Mouse (Mus musculus): ENCODE measurements around the gene Trpc3. TPM values are rescaled to one million over a fixed set of nuclear protein-coding genes. Genes with fewer than 3 reads are reported as not detected.
A peak's percentile ranks its signal among the peaks of the same experiment; 100 is the strongest.

Trpc3 gene
- 3.3 and 5.0 TPM in 2 replicates for polyA plus RNA-seq (2014; fragmentation: Nextera tagmentation; extraction: Ambion mirVana)

GRCm38 (mm10) chr3:36689392-36690291 lies at the start of gene Trpc3:
Gene Trpc3, minus strand, starts transcription at chr3:36690167.
- peak within 1 kb of the TSS; percentile 64 for H3K9ac ChIP-seq (ENCODE audit: low read length)
- H3K27ac ChIP-seq (replicated peaks; ENCODE audit: low read depth, low read length), result no peak within 1 kb of the TSS
- H3K4me2 ChIP-seq (ENCODE audit: low read depth, severe bottlenecking), result peak within 1 kb of the TSS; percentile 71
- H3K27me3 ChIP-seq (ENCODE audit: control insufficient read depth, insufficient read depth, low read length), result peaks cover 11% of the 10 kb centered on the region
- no peaks in the 10 kb centered on the region for H3K9me3 ChIP-seq (ENCODE audit: control insufficient read depth, low read length)
- DNase-seq (ENCODE audit: low spot score) (peak; percentile 73), ATAC-seq (ENCODE audit: insufficient number of reproducible peaks, low FRiP score, low TSS enrichment, low read depth) (peak; percentile 83)
- no peaks in the 10 kb centered on the region for H3K4me1 ChIP-seq (ENCODE audit: control insufficient read depth, insufficient read depth, low read length)
- WGBS, result under 1% methylated on average over 85 of the region's 91 CpGs
- H3K36me3 ChIP-seq (ENCODE audit: control insufficient read depth, insufficient read depth, low read length), result no peaks in the 10 kb centered on the region
- H3K4me3 ChIP-seq (ENCODE audit: low read depth, low read length), result peak within 1 kb of the TSS; percentile 54

DNA sequence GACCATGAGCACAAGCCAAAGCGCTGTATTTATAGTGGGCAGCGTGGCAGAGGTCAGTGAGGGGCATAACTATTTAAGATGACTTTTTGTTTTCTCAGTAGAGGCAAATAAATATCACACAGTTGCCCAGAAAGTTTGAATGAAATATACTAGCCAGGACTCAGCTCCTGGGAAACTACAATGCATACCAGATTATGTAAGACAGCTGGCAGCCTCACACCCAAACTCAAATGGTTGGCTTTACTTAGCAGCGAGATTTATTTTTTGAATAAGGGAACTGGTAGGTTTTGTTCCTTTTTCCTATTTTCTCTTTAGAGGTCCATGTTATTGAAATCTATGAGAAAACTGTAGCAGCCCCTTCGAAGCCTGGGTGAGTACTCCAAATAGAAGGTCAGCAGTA lies 48.1 kb upstream of the Trpc3 start:
- ATAC-seq (ENCODE audit: insufficient number of reproducible peaks, low FRiP score, low TSS enrichment, low read depth) (no peak), DNase-seq (ENCODE audit: low spot score) (no peak)
- Histone ChIP-seq H3K36me3 (ENCODE audit: control insufficient read depth, insufficient read depth, low read length) (no peaks in the 10 kb centered on the region), H3K4me3 (ENCODE audit: low read depth, low read length) (no peak overlapping the region), H3K9ac (ENCODE audit: low read length) (no peak overlapping the region), H3K9me3 (ENCODE audit: control insufficient read depth, low read length) (no peaks in the 10 kb centered on the region), H3K4me2 (ENCODE audit: low read depth, severe bottlenecking) (no peak overlapping the region), H3K4me1 (ENCODE audit: control insufficient read depth, insufficient read depth, low read length) (no peaks in the 10 kb centered on the region), H3K27ac (replicated peaks; ENCODE audit: low read depth, low read length) (no peak overlapping the region), H3K27me3 (ENCODE audit: control insufficient read depth, insufficient read depth, low read length) (no peaks in the 10 kb centered on the region)
- WGBS, result 60% methylated on average over 4 of the region's 4 CpGs

DNA sequence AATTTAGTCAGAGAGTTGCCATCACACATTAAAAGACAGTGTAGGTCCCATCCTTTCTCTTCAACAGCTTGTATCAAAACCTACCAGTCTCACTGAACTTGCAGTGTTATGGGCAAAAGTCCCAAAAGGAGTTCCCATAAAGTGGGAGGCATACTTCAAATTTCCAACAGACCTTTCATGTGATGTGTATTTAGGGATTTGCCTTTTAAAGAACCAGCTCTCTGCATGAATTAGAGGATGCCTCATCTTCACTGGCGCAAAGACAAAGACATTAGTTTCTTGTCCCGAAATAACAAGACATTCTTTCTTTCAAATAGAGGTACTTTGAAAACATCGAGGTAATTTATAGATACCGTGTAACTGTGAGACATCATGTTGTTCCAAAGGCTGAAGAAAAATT lies 43.1 kb upstream of the Trpc3 start:
- H3K4me1 ChIP-seq (ENCODE audit: control insufficient read depth, insufficient read depth, low read length), result no peaks in the 10 kb centered on the region

DNA sequence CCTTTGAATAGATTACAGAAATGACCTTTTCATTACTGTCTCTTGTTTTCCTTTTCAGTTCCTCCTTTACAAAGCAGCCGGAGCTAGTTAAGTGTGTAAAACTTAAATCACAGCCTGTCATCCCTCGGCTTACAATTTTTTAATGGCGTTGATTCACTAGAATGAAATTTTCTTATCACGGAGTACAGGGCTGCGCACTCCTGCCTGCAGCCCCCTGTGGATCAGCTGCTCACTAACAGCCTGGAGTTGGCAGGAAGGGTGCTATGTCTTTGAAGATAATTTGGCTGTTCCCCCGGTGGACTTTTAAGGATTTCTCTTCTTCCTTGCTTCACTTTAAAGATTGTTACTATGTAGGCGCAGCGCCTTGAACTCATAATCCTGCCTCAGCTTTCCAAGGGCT lies 36.6 kb upstream of the Trpc3 start:
- DNase-seq (ENCODE audit: low spot score) (no peak), ATAC-seq (ENCODE audit: insufficient number of reproducible peaks, low FRiP score, low TSS enrichment, low read depth) (no peak)
- H3K9me3 ChIP-seq (ENCODE audit: control insufficient read depth, low read length), result no peaks in the 10 kb centered on the region
- no peak overlapping the region for H3K4me2 ChIP-seq (ENCODE audit: low read depth, severe bottlenecking)
- no peaks in the 10 kb centered on the region for H3K27me3 ChIP-seq (ENCODE audit: control insufficient read depth, insufficient read depth, low read length)
- no peaks in the 10 kb centered on the region for H3K36me3 ChIP-seq (ENCODE audit: control insufficient read depth, insufficient read depth, low read length)
- H3K27ac ChIP-seq (replicated peaks; ENCODE audit: low read depth, low read length), result no peak overlapping the region
- WGBS, result 75% methylated on average over 8 of the region's 8 CpGs
- H3K4me1 ChIP-seq (ENCODE audit: control insufficient read depth, insufficient read depth, low read length), result no peaks in the 10 kb centered on the region
- no peak overlapping the region for H3K4me3 ChIP-seq (ENCODE audit: low read depth, low read length)
- H3K9ac ChIP-seq (ENCODE audit: low read length), result no peak overlapping the region

More for the DNA sequence above, 43.1 kb upstream of the Trpc3 start:
- Histone ChIP-seq H3K9me3 (ENCODE audit: control insufficient read depth, low read length) (no peaks in the 10 kb centered on the region), H3K36me3 (ENCODE audit: control insufficient read depth, insufficient read depth, low read length) (no peaks in the 10 kb centered on the region), H3K9ac (ENCODE audit: low read length) (no peak overlapping the region), H3K27me3 (ENCODE audit: control insufficient read depth, insufficient read depth, low read length) (no peaks in the 10 kb centered on the region), H3K27ac (replicated peaks; ENCODE audit: low read depth, low read length) (no peak overlapping the region), H3K4me3 (ENCODE audit: low read depth, low read length) (no peak overlapping the region), H3K4me2 (ENCODE audit: low read depth, severe bottlenecking) (no peak overlapping the region)
- 93% methylated on average over 4 of the region's 4 CpGs for WGBS
- ATAC-seq (ENCODE audit: insufficient number of reproducible peaks, low FRiP score, low TSS enrichment, low read depth) (no peak), DNase-seq (ENCODE audit: low spot score) (no peak)

DNA sequence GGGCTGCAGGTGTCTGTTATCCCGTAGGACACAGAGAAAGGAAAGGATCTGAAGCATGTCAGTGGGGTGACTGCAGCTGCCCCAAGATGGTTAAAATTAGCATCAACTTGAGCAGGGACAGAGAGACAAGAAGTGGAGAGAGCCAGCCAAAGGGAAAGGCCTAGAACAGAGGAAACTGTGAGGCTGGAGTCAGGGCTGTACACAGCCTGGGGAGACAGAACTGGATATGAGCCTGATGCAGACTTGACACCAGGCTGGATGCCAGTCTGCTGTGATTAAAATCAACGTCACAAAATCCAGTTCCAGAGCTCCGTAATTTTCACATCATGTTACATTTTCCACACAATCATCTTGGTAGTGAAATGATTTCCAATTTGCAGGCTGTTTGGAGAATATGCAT lies 31.9 kb upstream of the Trpc3 start:
- DNase-seq (ENCODE audit: low spot score) (no peak), ATAC-seq (ENCODE audit: insufficient number of reproducible peaks, low FRiP score, low TSS enrichment, low read depth) (no peak)
- no peaks in the 10 kb centered on the region for H3K27me3 ChIP-seq (ENCODE audit: control insufficient read depth, insufficient read depth, low read length)
- no peaks in the 10 kb centered on the region for H3K4me1 ChIP-seq (ENCODE audit: control insufficient read depth, insufficient read depth, low read length)
- no peak overlapping the region for H3K4me2 ChIP-seq (ENCODE audit: low read depth, severe bottlenecking)
- H3K4me3 ChIP-seq (ENCODE audit: low read depth, low read length), result no peak overlapping the region
- H3K27ac ChIP-seq (replicated peaks; ENCODE audit: low read depth, low read length), result no peak overlapping the region
- H3K9ac ChIP-seq (ENCODE audit: low read length), result no peak overlapping the region
- H3K9me3 ChIP-seq (ENCODE audit: control insufficient read depth, low read length), result no peaks in the 10 kb centered on the region; the same call in 1 of the 2 replicates
- no peaks in the 10 kb centered on the region for H3K36me3 ChIP-seq (ENCODE audit: control insufficient read depth, insufficient read depth, low read length)
- WGBS, result 83% methylated on average over 3 of the region's 3 CpGs

DNA sequence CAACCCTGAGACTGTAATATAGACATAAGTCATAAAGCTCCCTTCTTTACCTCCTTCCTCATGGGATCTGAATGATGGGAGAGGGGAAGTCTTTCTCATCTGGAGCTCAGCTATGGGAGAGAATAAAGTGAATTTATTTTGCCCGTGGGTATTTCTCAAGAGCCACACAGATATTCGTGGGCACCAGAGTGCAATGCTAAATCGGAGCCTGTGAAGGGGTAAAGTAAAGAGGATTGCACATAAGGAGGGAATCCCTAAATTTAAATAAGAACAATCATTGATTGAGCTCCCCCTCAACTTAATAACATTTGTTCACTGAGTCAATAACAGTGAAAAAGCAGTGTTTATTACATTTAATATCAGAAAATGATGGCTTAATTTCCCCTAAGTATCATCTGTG lies 19.6 kb upstream of the Trpc3 start:
- Histone ChIP-seq H3K4me1 (ENCODE audit: control insufficient read depth, insufficient read depth, low read length) (no peaks in the 10 kb centered on the region), H3K27me3 (ENCODE audit: control insufficient read depth, insufficient read depth, low read length) (no peaks in the 10 kb centered on the region), H3K4me2 (ENCODE audit: low read depth, severe bottlenecking) (no peak overlapping the region), H3K9ac (ENCODE audit: low read length) (no peak overlapping the region), H3K36me3 (ENCODE audit: control insufficient read depth, insufficient read depth, low read length) (no peaks in the 10 kb centered on the region), H3K4me3 (ENCODE audit: low read depth, low read length) (no peak overlapping the region), H3K27ac (replicated peaks; ENCODE audit: low read depth, low read length) (no peak overlapping the region), H3K9me3 (ENCODE audit: control insufficient read depth, low read length) (no peaks in the 10 kb centered on the region)
- no peak for DNase-seq (ENCODE audit: low spot score)
- no peak for ATAC-seq (ENCODE audit: insufficient number of reproducible peaks, low FRiP score, low TSS enrichment, low read depth)
- 84% methylated on average over 3 of the region's 3 CpGs for WGBS

- no peaks in the 10 kb centered on the region for H3K36me3 ChIP-seq (ENCODE audit: control insufficient read depth, insufficient read depth, low read length)
- peaks cover 11% of the 10 kb centered on the region for H3K27me3 ChIP-seq (ENCODE audit: control insufficient read depth, insufficient read depth, low read length)
- H3K4me1 ChIP-seq (ENCODE audit: control insufficient read depth, insufficient read depth, low read length), result no peaks in the 10 kb centered on the region
- DNase-seq (ENCODE audit: low spot score) (no peak), ATAC-seq (ENCODE audit: insufficient number of reproducible peaks, low FRiP score, low TSS enrichment, low read depth) (no peak)
- no peaks in the 10 kb centered on the region for H3K9me3 ChIP-seq (ENCODE audit: control insufficient read depth, low read length)
- no peak overlapping the region for H3K27ac ChIP-seq (replicated peaks; ENCODE audit: low read depth, low read length)
- H3K9ac ChIP-seq (ENCODE audit: low read length), result no peak overlapping the region
- peak overlapping the region; percentile 54 for H3K4me3 ChIP-seq (ENCODE audit: low read depth, low read length)
- peak overlapping the region; percentile 71 for H3K4me2 ChIP-seq (ENCODE audit: low read depth, severe bottlenecking)
- 14% methylated on average over 7 of the region's 7 CpGs for WGBS
Observed at GRCm38 (mm10) chr3:36690292-36690650, 304 bp upstream of the Trpc3 start.

DNA sequence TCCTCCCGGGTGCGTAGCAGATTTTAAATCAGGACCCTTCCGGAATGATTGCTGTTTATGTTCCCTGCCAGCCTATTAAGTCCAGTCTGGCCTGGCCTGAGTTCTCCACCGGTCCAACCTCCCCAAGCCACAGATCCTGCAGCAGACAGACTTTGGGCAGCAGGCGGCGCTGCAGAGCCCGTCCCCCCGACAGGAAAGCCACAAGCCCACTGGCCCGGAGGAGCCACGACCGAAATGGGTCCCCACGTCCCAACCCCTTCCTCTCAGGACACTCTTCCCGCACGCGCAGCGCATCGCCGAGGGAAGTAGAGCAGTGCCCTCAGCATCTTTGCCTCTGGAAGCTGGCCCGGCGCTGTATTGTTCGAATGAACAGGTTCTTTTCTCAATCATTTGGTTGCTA lies 1.1 kb downstream of the Trpc3 start:
- H3K27me3 ChIP-seq (ENCODE audit: control insufficient read depth, insufficient read depth, low read length), result peaks cover 11% of the 10 kb centered on the region
- no peak overlapping the region for H3K27ac ChIP-seq (replicated peaks; ENCODE audit: low read depth, low read length)
- DNase-seq (ENCODE audit: low spot score) (peak; percentile 89), ATAC-seq (ENCODE audit: insufficient number of reproducible peaks, low FRiP score, low TSS enrichment, low read depth) (no peak)
- peak overlapping the region; percentile 54 for H3K4me3 ChIP-seq (ENCODE audit: low read depth, low read length)
- H3K36me3 ChIP-seq (ENCODE audit: control insufficient read depth, insufficient read depth, low read length), result no peaks in the 10 kb centered on the region
- peak overlapping the region; percentile 71 for H3K4me2 ChIP-seq (ENCODE audit: low read depth, severe bottlenecking)
- no peak overlapping the region for H3K9ac ChIP-seq (ENCODE audit: low read length)
- H3K9me3 ChIP-seq (ENCODE audit: control insufficient read depth, low read length), result no peaks in the 10 kb centered on the region
- 4% methylated on average over 21 of the region's 21 CpGs for WGBS
- no peaks in the 10 kb centered on the region for H3K4me1 ChIP-seq (ENCODE audit: control insufficient read depth, insufficient read depth, low read length)

Data from limb, embryonic 11.5 days (tissue).